Mouse (Mus musculus) splenic B cell, adult 2 months (primary cell): ENCODE results near the gene Entpd1.

Experiments used
- DNase-seq: peaks from one replicate; pipeline ENCODE4 v3.0.0-alpha.2; 2011; ENCODE audit warnings: low read depth, low spot score
- H3K27me3 ChIP-seq: 2 replicates; pipeline ENCODE4 v1.6.1; 2012; ENCODE audit warnings: mild to moderate bottlenecking, low read length, moderate library complexity, mixed read lengths; ENCODE audit not compliant: control insufficient read depth, poor library complexity, insufficient read depth, severe bottlenecking
- H3K36me3 ChIP-seq: 2 replicates; pipeline ENCODE4 v1.6.1; 2012; ENCODE audit warnings: mild to moderate bottlenecking, low read length, moderate library complexity, mixed read lengths; ENCODE audit not compliant: control insufficient read depth, poor library complexity, insufficient read depth, severe bottlenecking

Gene Entpd1

GRCm38 (mm10) chr19:40736680-40737512 lies 124.7 kb downstream of the Entpd1 start:
- H3K36me3 ChIP-seq = peaks cover 2% of the 10 kb centered on the region; the same call in 1 of the 2 replicates
- DNase-seq = peak; percentile 74
- no peaks in the 10 kb centered on the region for H3K27me3 ChIP-seq

DNA sequence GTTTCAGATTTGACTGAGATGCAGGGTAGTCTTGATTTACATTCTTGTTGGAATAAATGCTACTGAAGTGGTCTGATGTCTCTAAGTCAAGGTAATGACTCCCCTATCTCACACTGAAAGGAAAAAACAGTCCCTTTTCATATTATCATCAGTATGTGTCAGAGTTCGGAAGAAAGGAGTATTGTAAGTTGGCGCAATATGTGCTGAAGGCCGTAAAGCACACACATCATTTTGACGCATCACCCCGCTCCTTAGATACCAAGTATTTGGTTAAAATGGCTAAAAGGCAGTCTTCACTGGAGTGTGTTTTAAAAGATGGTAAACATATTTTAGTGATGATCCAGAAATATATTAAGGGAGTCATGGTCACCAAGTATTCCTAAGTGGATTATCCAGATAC lies 125.4 kb downstream of the Entpd1 start:
- DNase-seq = no peak
- H3K36me3 ChIP-seq = peaks cover 2% of the 10 kb centered on the region; the same call in 1 of the 2 replicates
- no peaks in the 10 kb centered on the region for H3K27me3 ChIP-seq

- no peak for DNase-seq
- Histone ChIP-seq H3K36me3 (peaks cover 2% of the 10 kb centered on the region; the same call in 1 of the 2 replicates), H3K27me3 (no peaks in the 10 kb centered on the region)
Observed at GRCm38 (mm10) chr19:40738683-40739324, 126.6 kb downstream of the Entpd1 start.

DNA sequence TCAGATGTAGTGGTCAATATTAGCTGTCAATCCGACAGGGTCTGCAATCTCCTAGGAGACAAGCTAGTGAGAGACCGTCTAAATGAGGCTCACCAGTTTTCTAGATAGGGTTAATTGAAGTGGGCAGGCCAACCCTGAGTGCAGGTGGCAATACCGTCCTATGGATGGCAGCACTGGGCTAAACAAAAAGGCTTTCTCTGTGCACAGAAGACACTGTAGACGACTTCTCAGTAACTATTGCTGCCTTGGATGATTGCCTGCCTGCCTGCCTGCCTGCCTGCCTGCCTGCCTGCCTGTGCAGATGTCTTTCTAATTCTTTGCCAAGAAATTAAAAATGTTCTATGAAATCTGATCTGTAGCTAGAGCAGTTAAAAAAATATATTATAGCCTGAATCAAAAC lies 134.4 kb downstream of the Entpd1 start:
- no peaks in the 10 kb centered on the region for H3K36me3 ChIP-seq
- no peaks in the 10 kb centered on the region for H3K27me3 ChIP-seq
- DNase-seq = no peak

- no peak for DNase-seq
- Histone ChIP-seq H3K36me3 (no peaks in the 10 kb centered on the region), H3K27me3 (no peaks in the 10 kb centered on the region)
Observed at GRCm38 (mm10) chr19:40748559-40748958, 136.4 kb downstream of the Entpd1 start, which contains the start of gene Cc2d2b. Gene Cc2d2b, plus strand, starts transcription at chr19:40748753.

- peak; percentile 88 for DNase-seq
- H3K27me3 ChIP-seq = no peaks in the 10 kb centered on the region
- H3K36me3 ChIP-seq = no peaks in the 10 kb centered on the region
Observed at GRCm38 (mm10) chr19:40754311-40754710, 142.1 kb downstream of the Entpd1 start.

DNA sequence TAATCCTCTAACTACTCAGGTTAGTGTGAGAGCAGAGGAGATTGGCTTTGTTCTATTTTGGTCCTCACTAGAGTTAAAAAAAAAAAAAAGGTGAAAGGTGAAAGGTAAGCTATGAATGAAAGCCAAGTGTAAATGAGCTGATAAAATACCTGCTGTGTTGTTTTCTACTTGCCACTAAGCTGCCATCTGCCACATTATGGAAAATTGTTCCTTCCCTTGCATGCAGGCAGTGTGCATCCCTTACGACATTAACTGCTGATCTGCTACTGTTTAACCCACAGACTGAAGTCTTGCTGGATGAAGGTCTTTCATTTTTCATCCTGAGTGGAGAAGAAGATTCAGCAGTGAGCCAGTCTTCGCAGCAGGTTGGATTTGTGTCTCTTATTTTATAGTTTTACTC lies 147.9 kb downstream of the Entpd1 start:
- H3K27me3 ChIP-seq = no peaks in the 10 kb centered on the region
- no peak for DNase-seq
- H3K36me3 ChIP-seq = no peaks in the 10 kb centered on the region

GRCm38 (mm10) chr19:40762023-40762759 lies 150.0 kb downstream of the Entpd1 start:
- DNase-seq = peak; percentile 53
- Histone ChIP-seq H3K36me3 (no peaks in the 10 kb centered on the region), H3K27me3 (no peaks in the 10 kb centered on the region)

DNA sequence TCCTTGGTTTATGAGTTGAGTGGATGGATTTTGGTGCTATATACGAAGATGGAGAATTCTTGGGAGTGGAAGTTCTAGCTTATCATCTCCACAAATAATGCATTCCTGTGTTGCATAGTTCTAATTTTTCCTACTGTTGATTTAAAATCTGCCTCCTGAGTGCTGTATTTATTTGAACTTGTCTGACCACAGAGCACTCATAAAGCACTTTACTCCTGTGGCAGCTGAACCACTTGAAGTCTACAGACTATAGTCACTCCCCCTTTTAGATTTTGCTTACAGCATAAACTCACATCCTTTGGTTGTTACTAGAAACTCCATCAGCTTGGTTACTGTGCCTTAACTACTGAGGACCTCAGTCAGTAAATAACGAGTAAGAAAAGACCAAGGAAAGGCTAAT lies 155.0 kb downstream of the Entpd1 start:
- DNase-seq = no peak
- Histone ChIP-seq H3K36me3 (no peaks in the 10 kb centered on the region), H3K27me3 (no peaks in the 10 kb centered on the region)

DNA sequence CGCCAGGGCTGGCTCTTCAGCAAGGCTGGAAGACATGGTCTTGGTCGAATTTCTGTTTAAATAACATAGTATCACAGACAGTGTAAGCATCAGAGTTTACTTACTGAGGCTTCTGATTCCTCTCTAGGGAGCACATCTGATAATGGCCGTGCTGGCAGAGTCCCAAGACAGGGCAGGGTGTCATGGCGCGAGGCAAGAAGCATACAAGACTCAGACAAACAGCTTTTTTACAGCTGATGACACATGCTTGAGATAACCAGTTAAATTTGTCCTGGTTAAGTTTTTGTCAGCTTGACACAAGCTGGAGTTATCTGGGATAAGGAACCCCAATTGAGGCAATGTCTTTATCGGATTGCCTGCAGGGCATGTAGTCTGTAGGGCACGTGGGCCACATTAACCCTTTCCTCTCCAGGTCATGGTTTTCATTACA lies 157.2 kb downstream of the Entpd1 start:
- no peaks in the 10 kb centered on the region for H3K27me3 ChIP-seq
- DNase-seq = no peak
- no peaks in the 10 kb centered on the region for H3K36me3 ChIP-seq

GRCm38 (mm10) chr19:40788004-40788714 lies 176.0 kb downstream of the Entpd1 start:
- no peaks in the 10 kb centered on the region for H3K27me3 ChIP-seq
- DNase-seq = no peak
- H3K36me3 ChIP-seq = no peaks in the 10 kb centered on the region

GRCm38 (mm10) chr19:40788715-40789084 lies 176.5 kb downstream of the Entpd1 start:
- H3K27me3 ChIP-seq = no peaks in the 10 kb centered on the region
- H3K36me3 ChIP-seq = no peaks in the 10 kb centered on the region
- DNase-seq = peak; percentile 10
